Mouse (Mus musculus): Measurements from ENCODE around the gene Myh2. TPM values are rescaled to one million over a fixed set of nuclear protein-coding genes. Genes with fewer than 3 reads are reported as not detected.

Myh2 gene
- polyA plus RNA-seq, 1 experiment from 2014 or later = not detected

- Histone ChIP-seq H3K27ac (ENCODE audit: low read depth, low read length) (no peak overlapping the region), H3K27me3 (replicated peaks; ENCODE audit: control insufficient read depth, insufficient read depth, low read length) (no peaks in the 10 kb centered on the region), H3K9ac (ENCODE audit: low read depth, low read length) (no peak overlapping the region), H3K4me2 (no peak overlapping the region), H3K9me3 (ENCODE audit: control insufficient read depth, low read length) (no peaks in the 10 kb centered on the region), H3K4me1 (replicated peaks; ENCODE audit: control insufficient read depth, insufficient read depth, low read length) (no peaks in the 10 kb centered on the region), H3K4me3 (ENCODE audit: low read depth, low read length) (no peak overlapping the region), H3K36me3 (ENCODE audit: control insufficient read depth, insufficient read depth, low read length) (no peaks in the 10 kb centered on the region)
- DNase-seq (ENCODE audit: low spot score) (no peak), ATAC-seq (replicated peaks; ENCODE audit: low FRiP score) (no peak)
- WGBS = 85% methylated on average over 4 of the region's 4 CpGs
These were observed 22.4 kb upstream of the Myh2 start for GRCm38 (mm10) chr11:67148286-67149012.

GRCm38 (mm10) chr11:67150237-67150636 is 20.6 kb upstream of the Myh2 start:
- no peak overlapping the region for H3K27ac ChIP-seq (ENCODE audit: low read depth, low read length)
- DNase-seq (ENCODE audit: low spot score) (no peak), ATAC-seq (replicated peaks; ENCODE audit: low FRiP score) (no peak)
- no peaks in the 10 kb centered on the region for H3K27me3 ChIP-seq (replicated peaks; ENCODE audit: control insufficient read depth, insufficient read depth, low read length)
- H3K4me2 ChIP-seq = no peak overlapping the region
- H3K9ac ChIP-seq (ENCODE audit: low read depth, low read length) = no peak overlapping the region
- H3K4me1 ChIP-seq (replicated peaks; ENCODE audit: control insufficient read depth, insufficient read depth, low read length) = no peaks in the 10 kb centered on the region
- H3K9me3 ChIP-seq (ENCODE audit: control insufficient read depth, low read length) = no peaks in the 10 kb centered on the region
- no peaks in the 10 kb centered on the region for H3K36me3 ChIP-seq (ENCODE audit: control insufficient read depth, insufficient read depth, low read length)
- no peak overlapping the region for H3K4me3 ChIP-seq (ENCODE audit: low read depth, low read length)
- WGBS = 72% methylated on average over 2 of the region's 2 CpGs

- Histone ChIP-seq H3K27me3 (replicated peaks; ENCODE audit: control insufficient read depth, insufficient read depth, low read length) (no peaks in the 10 kb centered on the region), H3K4me1 (replicated peaks; ENCODE audit: control insufficient read depth, insufficient read depth, low read length) (no peaks in the 10 kb centered on the region), H3K27ac (ENCODE audit: low read depth, low read length) (no peak overlapping the region), H3K4me2 (no peak overlapping the region), H3K36me3 (ENCODE audit: control insufficient read depth, insufficient read depth, low read length) (no peaks in the 10 kb centered on the region), H3K9me3 (ENCODE audit: control insufficient read depth, low read length) (no peaks in the 10 kb centered on the region), H3K4me3 (ENCODE audit: low read depth, low read length) (no peak overlapping the region), H3K9ac (ENCODE audit: low read depth, low read length) (no peak overlapping the region)
- WGBS = 77% methylated on average over 3 of the region's 3 CpGs
- DNase-seq (ENCODE audit: low spot score) (no peak), ATAC-seq (replicated peaks; ENCODE audit: low FRiP score) (no peak)
These were observed 19.7 kb upstream of the Myh2 start for GRCm38 (mm10) chr11:67151159-67151558.

GRCm38 (mm10) chr11:67151651-67152630 is 18.9 kb upstream of the Myh2 start:
- ATAC-seq (replicated peaks; ENCODE audit: low FRiP score) = no peak
- H3K36me3 ChIP-seq (ENCODE audit: control insufficient read depth, insufficient read depth, low read length) = no peaks in the 10 kb centered on the region
- H3K9me3 ChIP-seq (ENCODE audit: control insufficient read depth, low read length) = no peaks in the 10 kb centered on the region
- no peak overlapping the region for H3K27ac ChIP-seq (ENCODE audit: low read depth, low read length)
- H3K4me2 ChIP-seq = no peak overlapping the region
- H3K27me3 ChIP-seq (replicated peaks; ENCODE audit: control insufficient read depth, insufficient read depth, low read length) = no peaks in the 10 kb centered on the region
- no peaks in the 10 kb centered on the region for H3K4me1 ChIP-seq (replicated peaks; ENCODE audit: control insufficient read depth, insufficient read depth, low read length)
- DNase-seq (ENCODE audit: low spot score) = no peak
- WGBS = 83% methylated on average over 16 of the region's 16 CpGs
- no peak overlapping the region for H3K4me3 ChIP-seq (ENCODE audit: low read depth, low read length)
- H3K9ac ChIP-seq (ENCODE audit: low read depth, low read length) = no peak overlapping the region

DNA sequence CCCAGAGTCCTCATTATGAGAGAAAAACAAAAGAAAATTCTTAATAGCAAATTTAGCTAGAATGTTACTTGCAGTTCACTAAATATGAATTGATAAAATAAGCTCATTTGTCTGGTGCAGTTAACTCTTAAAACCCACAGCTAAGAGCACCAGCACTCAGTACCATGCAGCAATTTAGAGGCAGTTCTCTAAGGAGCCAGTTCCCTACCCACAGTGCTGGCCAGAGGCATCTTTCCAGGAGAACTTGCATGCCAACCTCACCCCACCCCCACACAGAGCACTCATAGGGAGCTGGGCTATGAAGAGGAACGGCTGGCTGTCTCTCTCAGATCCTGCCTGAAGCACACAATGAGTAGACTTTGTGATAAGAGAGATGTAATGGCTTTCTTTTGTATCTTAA is 17.7 kb upstream of the Myh2 start:
- 29% methylated on average over 1 of the region's 1 CpGs for WGBS
- H3K4me3 ChIP-seq (ENCODE audit: low read depth, low read length) = no peak overlapping the region

DNA sequence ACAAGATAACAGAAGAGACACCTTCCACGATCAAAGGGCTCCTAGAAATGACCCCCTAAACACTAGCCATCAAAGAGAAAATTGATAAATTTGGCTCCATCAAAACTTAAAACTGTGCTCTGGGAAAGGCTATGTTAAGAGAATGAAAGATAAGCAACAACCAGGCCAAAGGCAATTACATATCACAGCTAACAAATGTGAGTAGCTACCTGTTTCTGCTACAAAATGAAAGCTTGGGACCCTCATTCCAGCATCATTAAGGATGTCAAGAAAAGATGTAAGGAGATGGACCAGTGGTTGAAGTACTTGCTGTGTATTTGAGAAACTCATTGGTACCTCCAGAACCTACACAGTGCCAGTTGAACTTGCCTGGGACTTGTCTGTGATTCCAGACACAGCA is 17.0 kb upstream of the Myh2 start:
- DNase-seq (ENCODE audit: low spot score) = no peak
- no peaks in the 10 kb centered on the region for H3K27me3 ChIP-seq (replicated peaks; ENCODE audit: control insufficient read depth, insufficient read depth, low read length)
- no peak overlapping the region for H3K27ac ChIP-seq (ENCODE audit: low read depth, low read length)
- H3K4me1 ChIP-seq (replicated peaks; ENCODE audit: control insufficient read depth, insufficient read depth, low read length) = no peaks in the 10 kb centered on the region
- WGBS = 56% methylated on average over 1 of the region's 1 CpGs
- no peak overlapping the region for H3K9ac ChIP-seq (ENCODE audit: low read depth, low read length)
- H3K4me3 ChIP-seq (ENCODE audit: low read depth, low read length) = no peak overlapping the region
- no peak for ATAC-seq (replicated peaks; ENCODE audit: low FRiP score)
- no peaks in the 10 kb centered on the region for H3K36me3 ChIP-seq (ENCODE audit: control insufficient read depth, insufficient read depth, low read length)
- H3K4me2 ChIP-seq = no peak overlapping the region
- no peaks in the 10 kb centered on the region for H3K9me3 ChIP-seq (ENCODE audit: control insufficient read depth, low read length)

More for the DNA sequence above, 17.7 kb upstream of the Myh2 start:
- Histone ChIP-seq H3K27ac (ENCODE audit: low read depth, low read length) (no peak overlapping the region), H3K27me3 (replicated peaks; ENCODE audit: control insufficient read depth, insufficient read depth, low read length) (no peaks in the 10 kb centered on the region), H3K4me1 (replicated peaks; ENCODE audit: control insufficient read depth, insufficient read depth, low read length) (no peaks in the 10 kb centered on the region), H3K36me3 (ENCODE audit: control insufficient read depth, insufficient read depth, low read length) (no peaks in the 10 kb centered on the region), H3K9ac (ENCODE audit: low read depth, low read length) (no peak overlapping the region), H3K9me3 (ENCODE audit: control insufficient read depth, low read length) (no peaks in the 10 kb centered on the region), H3K4me2 (no peak overlapping the region)
- DNase-seq (ENCODE audit: low spot score) (no peak), ATAC-seq (replicated peaks; ENCODE audit: low FRiP score) (no peak)

- WGBS = 77% methylated on average over 2 of the region's 2 CpGs
- ATAC-seq (replicated peaks; ENCODE audit: low FRiP score) (no peak), DNase-seq (ENCODE audit: low spot score) (no peak)
- H3K36me3 ChIP-seq (ENCODE audit: control insufficient read depth, insufficient read depth, low read length) = no peaks in the 10 kb centered on the region
- no peak overlapping the region for H3K9ac ChIP-seq (ENCODE audit: low read depth, low read length)
- no peaks in the 10 kb centered on the region for H3K9me3 ChIP-seq (ENCODE audit: control insufficient read depth, low read length)
- H3K4me1 ChIP-seq (replicated peaks; ENCODE audit: control insufficient read depth, insufficient read depth, low read length) = no peaks in the 10 kb centered on the region
- H3K27me3 ChIP-seq (replicated peaks; ENCODE audit: control insufficient read depth, insufficient read depth, low read length) = no peaks in the 10 kb centered on the region
- no peak overlapping the region for H3K4me2 ChIP-seq
- no peak overlapping the region for H3K27ac ChIP-seq (ENCODE audit: low read depth, low read length)
- H3K4me3 ChIP-seq (ENCODE audit: low read depth, low read length) = no peak overlapping the region
These were observed 15.2 kb upstream of the Myh2 start for GRCm38 (mm10) chr11:67155650-67156049.

DNA sequence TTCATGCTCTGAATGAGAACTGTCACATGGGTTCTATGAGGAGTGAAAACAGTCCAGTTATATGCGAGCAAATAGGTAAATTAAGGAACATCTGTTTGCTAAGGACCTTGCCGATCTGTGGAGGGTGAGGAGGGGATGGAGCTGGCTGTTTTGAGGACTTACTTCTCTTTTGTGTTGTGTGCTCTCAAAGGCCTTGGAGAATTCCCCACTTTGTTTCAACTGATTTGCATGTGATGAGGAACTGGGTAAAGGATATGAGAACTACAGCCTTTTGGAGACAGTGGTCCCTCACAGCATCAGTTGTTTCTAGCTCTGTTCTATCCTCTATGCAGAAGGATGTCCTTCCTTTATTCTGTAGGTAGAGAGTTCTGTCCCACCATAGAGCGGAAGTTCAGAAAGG is 10.7 kb upstream of the Myh2 start:
- Histone ChIP-seq H3K27ac (ENCODE audit: low read depth, low read length) (no peak overlapping the region), H3K4me1 (replicated peaks; ENCODE audit: control insufficient read depth, insufficient read depth, low read length) (no peaks in the 10 kb centered on the region), H3K4me2 (no peak overlapping the region), H3K4me3 (ENCODE audit: low read depth, low read length) (no peak overlapping the region), H3K27me3 (replicated peaks; ENCODE audit: control insufficient read depth, insufficient read depth, low read length) (no peaks in the 10 kb centered on the region), H3K9me3 (ENCODE audit: control insufficient read depth, low read length) (no peaks in the 10 kb centered on the region), H3K36me3 (ENCODE audit: control insufficient read depth, insufficient read depth, low read length) (no peaks in the 10 kb centered on the region), H3K9ac (ENCODE audit: low read depth, low read length) (no peak overlapping the region)
- WGBS = 86% methylated on average over 3 of the region's 3 CpGs
- DNase-seq (ENCODE audit: low spot score) (no peak), ATAC-seq (replicated peaks; ENCODE audit: low FRiP score) (no peak)
